Mouse (Mus musculus): ENCODE data around the gene Gm382.

Gm382 gene

GRCm38 (mm10) chrX:127039672-127040071, at the start of gene Gm382:
Gene Gm382 (plus strand): TSS chrX:127039972.
- no peak for DNase-seq

GRCm38 (mm10) chrX:127070179-127070578, 30.4 kb downstream of the Gm382 start:
- DNase-seq: no peak

GRCm38 (mm10) chrX:127091282-127091681, 51.5 kb downstream of the Gm382 start:
- no peak for DNase-seq

- DNase-seq: no peak
Observed at GRCm38 (mm10) chrX:127093036-127093435, 53.3 kb downstream of the Gm382 start.

GRCm38 (mm10) chrX:127093961-127094360, 54.2 kb downstream of the Gm382 start:
- no peak for DNase-seq

GRCm38 (mm10) chrX:127104341-127104740, 64.6 kb downstream of the Gm382 start:
- DNase-seq: no peak
